Mouse (Mus musculus): Measurements from ENCODE around the gene Smarcd1.

- TF ChIP-seq CTCF (IDR thresholded peaks at IDR 0.05; ENCODE audit: low read depth) (no peak), EP300 (IDR thresholded peaks at IDR 0.05; ENCODE audit: low read depth) (no peak)
Measured at GRCm38 (mm10) chr15:99697309-99697708, 4.6 kb upstream of the Smarcd1 start.

Data from liver, embryonic 14.5 days (tissue).